Mouse (Mus musculus) hindbrain, postnatal 0 days (tissue): Measurements from ENCODE around the gene Grin3b. TPM values are rescaled to one million over a fixed set of nuclear protein-coding genes. Genes with fewer than 3 reads are reported as not detected.

Source experiments
- ATAC-seq: fragments of 200-750 bp; cut with Nextera tagmentation; 2 replicates; pipeline ENCODE4 v1.8.0; 2017; ENCODE audit warnings: mild to moderate bottlenecking, moderate TSS enrichment, moderate library complexity
- DNase-seq: peaks from one replicate; pipeline ENCODE4 v3.0.0-alpha.2; 2015; ENCODE audit warnings: low spot score
- H3K27ac ChIP-seq: fragments of 300-500 bp; sonication (generic); 2 replicates; pipeline ENCODE4 v1.5.1; 2014; ENCODE audit warnings: mild to moderate bottlenecking
- H3K27me3 ChIP-seq: fragments of 300-500 bp; sonication (generic); 2 replicates; pipeline ENCODE4 v1.6.1; 2014; ENCODE audit warnings: low read length, mixed read lengths; ENCODE audit not compliant: insufficient read depth
- H3K36me3 ChIP-seq: fragments of 300-500 bp; sonication (generic); 2 replicates; pipeline ENCODE4 v1.6.1; 2014; ENCODE audit warnings: low read length, mixed read lengths; ENCODE audit not compliant: insufficient read depth
- H3K4me1 ChIP-seq: fragments of 300-500 bp; sonication (generic); 2 replicates; pipeline ENCODE4 v1.6.1; 2014; ENCODE audit warnings: antibody characterized with exemption, low read length, mixed read lengths; ENCODE audit not compliant: insufficient read depth
- H3K4me2 ChIP-seq: fragments of 300-500 bp; sonication (generic); 2 replicates; pipeline ENCODE4 v1.6.1; 2014; ENCODE audit warnings: low read depth, mild to moderate bottlenecking, low read length, moderate library complexity, mixed read lengths
- H3K4me3 ChIP-seq: fragments of 300-500 bp; sonication (generic); 2 replicates; pipeline ENCODE4 v1.5.1; 2014; ENCODE audit warnings: low read length
- H3K9ac ChIP-seq: fragments of 300-500 bp; sonication (generic); replicated peaks from 2 replicates; pipeline ENCODE4 v1.6.1; 2014; ENCODE audit warnings: mild to moderate bottlenecking, low read length, moderate library complexity, mixed read lengths
- H3K9me3 ChIP-seq: fragments of 300-500 bp; sonication (generic); 2 replicates; pipeline ENCODE4 v1.6.1; 2016; ENCODE audit warnings: low read length, mixed read lengths
- CTCF ChIP-seq: IDR thresholded peaks from 2 replicates; pipeline ENCODE4 v1.5.1; 2016; ENCODE audit warnings: antibody characterized with exemption, control low read depth, low read depth
- WGBS: fragments of 180-500 bp; shearing (Covaris S2); extraction: QIAGEN DNeasy Blood & Tissue Kit; methylation state at CpG from one replicate; pipeline ENCODE4 v1.1.7; 2014; 5-methylcytosine and 5-hydroxymethylcytosine counted together
- polyA plus RNA-seq: library from polyadenylated mRNA; unstranded; fragments of >200 nt; fragmentation: Nextera tagmentation; extraction: Ambion mirVana; gene quantifications from 2 replicates; pipeline ENCODE4 v1.2.1, GENCODE M21; 2015
- total RNA-seq: library from RNA; depleted of rRNA; stranded (reverse); fragments of >200 nt; gene quantifications from 2 replicates; pipeline ENCODE4 v1.2.3, GENCODE M21; 2014

The Grin3b gene
- total and polyA plus RNA-seq, 2 experiments from 2014 or later: 0.51 to 0.68 TPM

DNA sequence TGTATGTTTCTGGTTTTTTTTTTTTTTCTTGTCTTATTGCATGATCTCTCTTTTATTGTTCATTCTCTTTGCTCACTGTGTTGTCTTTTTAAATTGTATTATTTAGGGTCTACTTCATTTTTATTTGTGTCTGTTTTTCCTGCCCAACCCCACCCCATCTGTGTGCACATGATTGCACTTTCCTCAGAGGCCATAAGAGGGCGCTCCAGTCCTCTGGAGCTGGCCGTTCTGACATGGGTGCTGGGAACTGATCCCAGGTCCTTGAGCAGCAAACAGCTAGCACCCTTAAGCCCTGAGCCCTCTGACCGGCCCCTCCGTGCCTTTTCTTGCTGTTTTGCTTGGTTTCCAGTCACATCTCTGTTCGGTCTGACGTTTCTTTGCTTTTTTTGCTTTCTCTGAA lies 21.0 kb downstream of the Grin3b start:
- Histone ChIP-seq H3K4me2 (no peak overlapping the region), H3K27ac (no peak overlapping the region), H3K9me3 (no peaks in the 10 kb centered on the region), H3K36me3 (no peaks in the 10 kb centered on the region), H3K4me1 (no peaks in the 10 kb centered on the region), H3K4me3 (no peak overlapping the region), H3K27me3 (peaks cover 22% of the 10 kb centered on the region), H3K9ac (no peak overlapping the region)
- no peak for ATAC-seq
- TF ChIP-seq CTCF: peak; percentile 30; the same call in 1 of the 2 replicates
- no peak for DNase-seq
- 89% methylated on average over 6 of the region's 6 CpGs for WGBS

DNA sequence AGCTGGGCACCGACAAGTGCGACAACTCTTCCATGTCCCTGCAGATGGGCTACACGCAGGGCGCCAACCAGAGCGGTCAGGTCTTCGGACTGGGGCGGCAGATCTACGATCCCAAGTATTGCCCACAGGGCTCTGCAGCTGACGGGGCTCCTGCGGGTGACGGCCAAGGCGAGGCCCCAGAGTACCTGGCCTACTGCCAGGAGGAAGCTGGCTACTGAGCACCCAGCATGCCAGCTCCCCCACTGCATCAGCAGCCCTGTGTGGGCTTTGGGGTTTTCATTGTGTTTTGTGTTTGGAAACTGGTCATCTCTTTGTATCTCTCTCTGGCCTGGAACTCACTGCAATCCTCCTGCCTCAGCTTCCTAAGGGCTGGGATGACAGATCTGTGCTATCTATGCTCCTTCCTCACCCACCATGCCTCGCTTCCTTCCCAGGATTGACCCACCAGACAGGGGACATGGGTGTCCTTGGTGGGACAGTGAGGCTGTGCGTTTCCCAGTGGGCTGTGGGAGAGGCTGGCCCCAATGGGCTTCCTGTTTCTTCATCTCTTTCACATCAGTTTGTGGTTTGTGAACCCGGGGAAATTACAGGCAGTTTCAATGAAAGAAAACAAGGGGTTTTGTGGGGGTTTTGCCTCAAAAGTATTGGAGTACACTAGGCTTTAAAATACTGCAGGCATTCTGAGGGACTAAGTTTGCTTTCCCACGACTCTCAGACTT lies 24.0 kb downstream of the Grin3b start:
- TF ChIP-seq CTCF: no peak
- H3K27ac ChIP-seq: no peak overlapping the region
- ATAC-seq: no peak
- no peak overlapping the region for H3K4me2 ChIP-seq
- H3K4me3 ChIP-seq: no peak overlapping the region
- H3K36me3 ChIP-seq: no peaks in the 10 kb centered on the region
- H3K27me3 ChIP-seq: peaks cover 6% of the 10 kb centered on the region; the same call in 1 of the 2 replicates
- H3K9ac ChIP-seq: no peak overlapping the region
- WGBS: 70% methylated on average over 16 of the region's 16 CpGs
- H3K4me1 ChIP-seq: peaks cover 6% of the 10 kb centered on the region; the same call in 1 of the 2 replicates
- DNase-seq: peak; percentile 23
- H3K9me3 ChIP-seq: no peaks in the 10 kb centered on the region

DNA sequence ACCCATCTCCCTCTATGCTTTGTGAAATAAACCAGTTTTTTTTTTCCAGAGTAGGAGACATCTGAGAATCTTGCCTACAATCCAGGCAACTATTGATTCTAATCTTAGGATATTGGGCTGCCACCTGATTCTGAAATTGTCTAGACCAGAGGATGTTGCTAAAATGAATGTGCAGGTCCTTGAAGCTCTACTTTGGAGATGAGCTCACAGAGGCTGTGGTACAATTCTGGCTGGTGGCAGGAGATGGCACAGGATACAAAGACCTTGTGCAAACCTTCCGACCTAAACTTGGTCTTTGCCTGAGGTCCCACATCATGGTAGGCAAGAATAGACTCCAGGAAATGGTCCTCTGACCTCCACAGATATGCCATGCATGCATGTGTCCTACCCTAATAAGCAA lies 25.1 kb downstream of the Grin3b start:
- Histone ChIP-seq H3K4me3 (no peak overlapping the region), H3K36me3 (no peaks in the 10 kb centered on the region), H3K4me2 (no peak overlapping the region), H3K4me1 (peaks cover 6% of the 10 kb centered on the region; the same call in 1 of the 2 replicates), H3K9ac (no peak overlapping the region), H3K9me3 (no peaks in the 10 kb centered on the region), H3K27ac (no peak overlapping the region), H3K27me3 (no peaks in the 10 kb centered on the region)
- ATAC-seq: no peak
- 91% methylated on average over 1 of the region's 1 CpGs for WGBS
- no peak for TF ChIP-seq CTCF
- DNase-seq: no peak

DNA sequence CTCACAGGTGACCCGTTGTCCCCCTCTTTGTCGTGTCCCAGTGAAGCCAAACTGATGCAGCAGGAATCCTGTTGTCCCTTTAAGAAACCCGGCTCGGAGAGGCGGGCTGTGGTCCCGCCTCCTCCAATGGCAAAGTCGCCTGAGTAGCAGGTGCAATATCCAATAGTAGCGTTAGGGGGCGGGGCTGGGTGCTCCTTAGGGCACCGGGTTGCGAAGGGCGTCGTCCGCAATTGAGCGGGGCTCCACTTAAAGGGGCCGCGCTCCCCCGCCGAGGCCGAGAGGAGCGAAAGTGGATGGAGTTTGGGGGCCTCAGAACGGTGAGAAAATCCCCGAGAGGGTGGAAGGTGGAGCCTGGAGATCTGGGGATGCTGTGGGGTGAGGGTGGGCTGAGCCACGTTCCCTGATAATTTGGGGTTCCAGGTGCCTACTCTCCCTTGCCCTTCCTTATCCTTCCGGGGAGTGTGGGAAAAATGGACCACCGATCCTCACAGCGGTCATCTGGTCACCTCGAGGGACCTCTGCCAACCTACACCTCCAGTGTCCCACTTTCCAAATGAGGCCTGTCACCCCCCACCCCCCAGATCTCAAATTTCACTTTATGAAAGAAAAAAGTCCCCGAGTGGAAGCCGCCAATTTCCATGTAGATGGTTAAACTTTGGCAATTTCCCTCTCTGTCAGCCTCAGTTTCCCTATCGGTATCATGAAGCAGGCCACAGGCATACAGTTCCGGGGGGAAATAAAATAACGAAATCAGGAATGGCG lies 25.9 kb downstream of the Grin3b start, which contains the start of gene Abca7:
Abca7 (plus strand) TSS at position 223 of the 762 bp plus-strand sequence.
- DNase-seq: peak; percentile 99
- peak within 1 kb of the TSS; percentile 38; the same call in 1 of the 2 replicates for H3K9ac ChIP-seq
- peak; percentile 23 for TF ChIP-seq CTCF
- peak within 1 kb of the TSS; percentile 41 for H3K27ac ChIP-seq
- ATAC-seq: peak; percentile 92
- WGBS: under 1% methylated on average over 34 of the region's 34 CpGs
- peaks cover 6% of the 10 kb centered on the region; the same call in 1 of the 2 replicates for H3K4me1 ChIP-seq
- peak within 1 kb of the TSS; percentile 79 for H3K4me2 ChIP-seq
- peak within 1 kb of the TSS; percentile 46 for H3K4me3 ChIP-seq
- no peaks in the 10 kb centered on the region for H3K36me3 ChIP-seq
- H3K9me3 ChIP-seq: no peaks in the 10 kb centered on the region
- no peaks in the 10 kb centered on the region for H3K27me3 ChIP-seq

DNA sequence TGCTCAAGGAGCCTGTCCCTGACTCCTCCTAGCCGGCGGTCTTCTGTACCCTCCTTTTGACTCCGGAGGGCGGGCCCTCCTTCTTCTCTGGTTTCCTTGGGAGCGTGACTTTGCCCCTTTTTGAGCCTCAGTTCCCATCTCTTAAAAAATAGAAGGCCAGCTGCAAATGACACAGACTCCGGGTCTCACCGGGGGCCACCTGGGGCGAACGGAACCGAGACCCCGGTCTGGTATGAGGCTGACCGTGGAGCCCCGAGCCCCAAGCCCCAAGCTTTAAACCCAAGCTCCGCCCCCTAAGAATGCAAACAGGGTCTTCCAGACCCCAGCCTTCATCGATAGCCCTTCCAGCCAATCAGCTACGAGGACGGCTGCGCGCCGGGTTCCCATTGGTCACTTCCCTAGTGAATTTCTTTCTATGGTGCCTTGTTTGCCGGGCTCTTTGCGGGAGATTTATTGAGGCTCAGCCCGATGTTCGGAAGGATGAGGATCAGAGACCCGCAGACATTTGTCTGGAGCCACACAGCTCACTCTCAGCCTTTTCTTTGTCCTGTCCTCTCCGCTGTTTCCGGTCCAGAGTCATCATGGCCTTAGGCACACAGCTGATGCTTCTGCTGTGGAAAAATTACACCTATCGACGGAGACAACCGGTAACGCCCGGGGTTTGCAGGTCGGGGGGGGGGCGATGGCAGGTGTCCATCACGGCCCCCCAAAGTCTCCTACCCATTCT lies 26.7 kb downstream of the Grin3b start:
- Histone ChIP-seq H3K4me1 (peaks cover 6% of the 10 kb centered on the region; the same call in 1 of the 2 replicates), H3K9me3 (no peaks in the 10 kb centered on the region), H3K27me3 (0 out of 2 replicates have a peak, but pooled peaks cover 5% of the 10 kb centered on the region), H3K27ac (peak overlapping the region; percentile 41; the same call in 1 of the 2 replicates), H3K4me2 (peak overlapping the region; percentile 79), H3K9ac (0 out of 2 replicates have a peak overlapping the region, but pooled peaks have one; percentile 28), H3K36me3 (no peaks in the 10 kb centered on the region), H3K4me3 (peak overlapping the region; percentile 46)
- ATAC-seq (peak; percentile 80), DNase-seq (peak; percentile 90)
- TF ChIP-seq CTCF: no peak
- WGBS: under 1% methylated on average over 35 of the region's 35 CpGs

DNA sequence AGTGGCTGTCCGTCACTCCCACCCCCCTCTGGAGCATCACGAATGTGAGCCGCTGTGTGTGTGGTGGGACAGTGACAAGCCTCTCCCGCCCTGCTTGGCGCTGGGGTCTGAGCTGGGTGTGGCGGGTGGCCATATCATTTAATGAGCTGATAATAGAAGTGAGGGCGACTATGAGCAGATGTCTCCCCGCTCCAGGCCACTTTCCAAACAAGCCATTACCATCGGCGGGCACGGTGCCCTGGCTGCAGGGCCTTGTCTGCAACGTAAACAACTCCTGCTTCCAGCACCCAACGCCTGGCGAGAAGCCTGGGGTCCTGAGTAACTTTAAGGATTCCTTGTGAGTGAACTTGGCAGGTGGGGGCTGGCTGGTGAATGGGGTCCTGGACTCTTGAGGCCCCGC lies 27.3 kb downstream of the Grin3b start:
- DNase-seq: peak; percentile 61

More for the DNA sequence above, 27.3 kb downstream of the Grin3b start:
- Histone ChIP-seq H3K4me1 (peaks cover 9% of the 10 kb centered on the region; the same call in 1 of the 2 replicates), H3K9me3 (no peaks in the 10 kb centered on the region), H3K36me3 (no peaks in the 10 kb centered on the region), H3K4me3 (peak overlapping the region; percentile 46), H3K27me3 (0 out of 2 replicates have a peak, but pooled peaks cover 5% of the 10 kb centered on the region), H3K27ac (0 out of 2 replicates have a peak overlapping the region, but pooled peaks have one; percentile 41), H3K9ac (0 out of 2 replicates have a peak overlapping the region, but pooled peaks have one; percentile 28), H3K4me2 (peak overlapping the region; percentile 79)
- ATAC-seq: no peak
- no peak for TF ChIP-seq CTCF
- 6% methylated on average over 15 of the region's 15 CpGs for WGBS
